Mouse (Mus musculus): Measurements from ENCODE around the gene Oaf. TPM values are rescaled to one million over a fixed set of nuclear protein-coding genes. Genes with fewer than 3 reads are reported as not detected.
A peak's percentile ranks its signal among the peaks of the same experiment; 100 is the strongest.

Gene Oaf
- polyA plus RNA-seq, 1 experiment from 2014 or later, result 91.2 TPM

- Histone ChIP-seq H3K9ac (no peak overlapping the region), H3K36me3 (peaks cover 34% of the 10 kb centered on the region), H3K27me3 (no peaks in the 10 kb centered on the region)
These were observed 17.3 kb downstream of the Oaf start for GRCm38 (mm10) chr9:43222429-43222715.

GRCm38 (mm10) chr9:43221643-43222428 is 17.9 kb downstream of the Oaf start:
- peaks cover 29% of the 10 kb centered on the region for H3K4me1 ChIP-seq
- WGBS, result 30% methylated on average over 18 of the region's 18 CpGs
- peak overlapping the region; percentile 63 for H3K27ac ChIP-seq (replicated peaks)
- H3K4me2 ChIP-seq (replicated peaks), result no peak overlapping the region
- peaks cover 34% of the 10 kb centered on the region for H3K36me3 ChIP-seq
- H3K9me3 ChIP-seq (replicated peaks), result no peaks in the 10 kb centered on the region
- no peaks in the 10 kb centered on the region for H3K27me3 ChIP-seq
- ATAC-seq (ENCODE audit: insufficient number of reproducible peaks, low FRiP score, low TSS enrichment, low read depth), result 0 out of 2 replicates have a peak, but pooled peaks have one; percentile 53
- H3K9ac ChIP-seq, result no peak overlapping the region
- no peak overlapping the region for H3K4me3 ChIP-seq (replicated peaks)

More at GRCm38 (mm10) chr9:43222429-43222715, 17.3 kb downstream of the Oaf start:
- no peak overlapping the region for H3K4me2 ChIP-seq (replicated peaks)
- peaks cover 33% of the 10 kb centered on the region for H3K4me1 ChIP-seq
- no peaks in the 10 kb centered on the region for H3K9me3 ChIP-seq (replicated peaks)
- 44% methylated on average over 8 of the region's 8 CpGs for WGBS
- H3K4me3 ChIP-seq (replicated peaks), result no peak overlapping the region
- ATAC-seq (ENCODE audit: insufficient number of reproducible peaks, low FRiP score, low TSS enrichment, low read depth), result no peak
- H3K27ac ChIP-seq (replicated peaks), result peak overlapping the region; percentile 63

GRCm38 (mm10) chr9:43210771-43211450 is 28.8 kb downstream of the Oaf start:
- ATAC-seq (ENCODE audit: insufficient number of reproducible peaks, low FRiP score, low TSS enrichment, low read depth), result 0 out of 2 replicates have a peak, but pooled peaks have one; percentile 32
- no peaks in the 10 kb centered on the region for H3K36me3 ChIP-seq
- 13% methylated on average over 11 of the region's 11 CpGs for WGBS
- H3K4me1 ChIP-seq, result peaks cover 21% of the 10 kb centered on the region
- H3K4me2 ChIP-seq (replicated peaks), result peak overlapping the region; percentile 40
- no peaks in the 10 kb centered on the region for H3K9me3 ChIP-seq (replicated peaks)
- H3K27me3 ChIP-seq, result peaks cover 7% of the 10 kb centered on the region
- no peak overlapping the region for H3K9ac ChIP-seq
- H3K27ac ChIP-seq (replicated peaks), result peak overlapping the region; percentile 74
- no peak overlapping the region; the same call in 1 of the 2 replicates for H3K4me3 ChIP-seq (replicated peaks)

- Histone ChIP-seq H3K4me2 (replicated peaks) (peak within 1 kb of the TSS; percentile 40), H3K27me3 (peaks cover 14% of the 10 kb centered on the region), H3K9ac (no peak within 1 kb of the TSS), H3K36me3 (no peaks in the 10 kb centered on the region), H3K9me3 (replicated peaks) (no peaks in the 10 kb centered on the region), H3K4me3 (replicated peaks) (peak within 1 kb of the TSS; percentile 13; the same call in 1 of the 2 replicates), H3K4me1 (peaks cover 28% of the 10 kb centered on the region), H3K27ac (replicated peaks) (peak within 1 kb of the TSS; percentile 74)
- peak; percentile 78 for ATAC-seq (ENCODE audit: insufficient number of reproducible peaks, low FRiP score, low TSS enrichment, low read depth)
- 4% methylated on average over 13 of the region's 13 CpGs for WGBS
These were observed 29.5 kb downstream of the Oaf start, which contains the start of gene Pou2f3 for GRCm38 (mm10) chr9:43210190-43210682. TSS of gene Pou2f3 (minus strand) at chr9:43210369.

- Histone ChIP-seq H3K9me3 (replicated peaks) (no peaks in the 10 kb centered on the region), H3K4me3 (replicated peaks) (peak overlapping the region; percentile 46), H3K4me1 (peaks cover 32% of the 10 kb centered on the region), H3K4me2 (replicated peaks) (peak overlapping the region; percentile 79), H3K9ac (no peak overlapping the region), H3K36me3 (no peaks in the 10 kb centered on the region), H3K27ac (replicated peaks) (no peak overlapping the region), H3K27me3 (peaks cover 28% of the 10 kb centered on the region)
- WGBS, result 4% methylated on average over 15 of the region's 15 CpGs
- ATAC-seq (ENCODE audit: insufficient number of reproducible peaks, low FRiP score, low TSS enrichment, low read depth), result no peak
These were observed 33.7 kb downstream of the Oaf start for GRCm38 (mm10) chr9:43206022-43206390.

GRCm38 (mm10) chr9:43205343-43206021 is 34.2 kb downstream of the Oaf start:
- 0 out of 2 replicates have a peak overlapping the region, but pooled peaks have one; percentile 6 for H3K9ac ChIP-seq
- ATAC-seq (ENCODE audit: insufficient number of reproducible peaks, low FRiP score, low TSS enrichment, low read depth), result no peak
- H3K27ac ChIP-seq (replicated peaks), result peak overlapping the region; percentile 28; the same call in 1 of the 2 replicates
- H3K4me3 ChIP-seq (replicated peaks), result peak overlapping the region; percentile 46
- 2% methylated on average over 41 of the region's 41 CpGs for whole genome bisulfite sequencing
- peaks cover 28% of the 10 kb centered on the region for H3K27me3 ChIP-seq
- H3K4me2 ChIP-seq (replicated peaks), result peak overlapping the region; percentile 79
- H3K4me1 ChIP-seq, result peaks cover 27% of the 10 kb centered on the region
- H3K9me3 ChIP-seq (replicated peaks), result no peaks in the 10 kb centered on the region
- H3K36me3 ChIP-seq, result no peaks in the 10 kb centered on the region

GRCm38 (mm10) chr9:43200212-43200611 is 39.5 kb downstream of the Oaf start:
- Histone ChIP-seq H3K4me2 (replicated peaks) (peak overlapping the region; percentile 31), H3K36me3 (no peaks in the 10 kb centered on the region), H3K27ac (replicated peaks) (no peak overlapping the region), H3K27me3 (peaks cover 18% of the 10 kb centered on the region), H3K4me3 (replicated peaks) (peak overlapping the region; percentile 8; the same call in 1 of the 2 replicates), H3K4me1 (peaks cover 8% of the 10 kb centered on the region), H3K9me3 (replicated peaks) (no peaks in the 10 kb centered on the region), H3K9ac (no peak overlapping the region)
- WGBS, result 8% methylated on average over 5 of the region's 5 CpGs
- ATAC-seq (ENCODE audit: insufficient number of reproducible peaks, low FRiP score, low TSS enrichment, low read depth), result no peak

GRCm38 (mm10) chr9:43194001-43194400 is 45.7 kb downstream of the Oaf start:
- 23% methylated on average over 9 of the region's 9 CpGs for WGBS
- Histone ChIP-seq H3K4me2 (replicated peaks) (no peak overlapping the region), H3K9ac (no peak overlapping the region), H3K36me3 (no peaks in the 10 kb centered on the region), H3K4me3 (replicated peaks) (no peak overlapping the region), H3K4me1 (no peaks in the 10 kb centered on the region), H3K9me3 (replicated peaks) (no peaks in the 10 kb centered on the region), H3K27me3 (peaks cover 10% of the 10 kb centered on the region; the same call in 1 of the 2 replicates), H3K27ac (replicated peaks) (no peak overlapping the region)
- no peak for ATAC-seq (ENCODE audit: insufficient number of reproducible peaks, low FRiP score, low TSS enrichment, low read depth)

- Histone ChIP-seq H3K4me1 (no peaks in the 10 kb centered on the region), H3K27me3 (peaks cover 10% of the 10 kb centered on the region; the same call in 1 of the 2 replicates), H3K36me3 (no peaks in the 10 kb centered on the region), H3K9ac (no peak overlapping the region), H3K27ac (replicated peaks) (no peak overlapping the region), H3K4me2 (replicated peaks) (no peak overlapping the region), H3K4me3 (replicated peaks) (no peak overlapping the region), H3K9me3 (replicated peaks) (no peaks in the 10 kb centered on the region)
- WGBS, result 58% methylated on average over 4 of the region's 4 CpGs
- ATAC-seq (ENCODE audit: insufficient number of reproducible peaks, low FRiP score, low TSS enrichment, low read depth), result no peak
These were observed 48.1 kb downstream of the Oaf start for GRCm38 (mm10) chr9:43191561-43191960.

GRCm38 (mm10) chr9:43189021-43189356 is 50.7 kb downstream of the Oaf start:
- Histone ChIP-seq H3K4me1 (no peaks in the 10 kb centered on the region), H3K9ac (no peak overlapping the region), H3K9me3 (replicated peaks) (no peaks in the 10 kb centered on the region), H3K4me2 (replicated peaks) (no peak overlapping the region), H3K27me3 (peaks cover 2% of the 10 kb centered on the region; the same call in 1 of the 2 replicates), H3K27ac (replicated peaks) (no peak overlapping the region), H3K4me3 (replicated peaks) (no peak overlapping the region), H3K36me3 (no peaks in the 10 kb centered on the region)
- ATAC-seq (ENCODE audit: insufficient number of reproducible peaks, low FRiP score, low TSS enrichment, low read depth), result no peak
- 57% methylated on average over 3 of the region's 3 CpGs for WGBS
